Mouse (Mus musculus) mouse embryonic stem cell (cell line): ENCODE results near the gene Rtn1.

Source experiments
- in situ Hi-C, 2 experiments: fragments of 300-500 bp; cut with MboI; formaldehyde crosslinking; loops; 1 replicate in 1 of 2; 3 replicates in 1 of 2; pipeline ENCODE4 v1.14.3; 2019 to 2020; ENCODE audit warnings: low sequenced_read_pairs in 2 of 2, low pct_unique_long_range_greater_than_20kb in 1 of 2, mixed read lengths in 1 of 2; ENCODE audit not compliant: unreplicated experiment in 1 of 2

The Rtn1 gene

GRCm38 (mm10) chr12:72197925-72198486, 210.8 kb downstream of the Rtn1 start:
- in situ Hi-C loops = no loop called here

- in situ Hi-C loops = no loop called here
Measured at GRCm38 (mm10) chr12:72197434-72197833, 211.4 kb downstream of the Rtn1 start.

- in situ Hi-C loops = no loop called here
Measured at GRCm38 (mm10) chr12:72184929-72185328, 223.9 kb downstream of the Rtn1 start, which contains the start of gene Ccdc175. TSS of gene Ccdc175 (minus strand) at chr12:72185029.

GRCm38 (mm10) chr12:72179561-72179960, 229.3 kb downstream of the Rtn1 start:
- in situ Hi-C loops = no loop called here

- in situ Hi-C loops = no loop called here
Measured at GRCm38 (mm10) chr12:72178322-72178721, 230.5 kb downstream of the Rtn1 start.
